Mouse (Mus musculus) bone marrow, adult 2 months (tissue): Measurements from ENCODE around the gene Mrpl57.

Source experiments
- CTCF ChIP-seq: fragments of 200-500 bp; IDR thresholded peaks from 2 replicates; pipeline ENCODE4 v1.5.1; 2011; ENCODE audit warnings: low read length, control low read depth; ENCODE audit not compliant: control insufficient read depth, insufficient read depth
- POLR2A ChIP-seq: fragments of 200-500 bp; IDR thresholded peaks from 2 replicates; pipeline ENCODE4 v1.6.1; 2011; ENCODE audit warnings: low read depth, mild to moderate bottlenecking, control low read depth, low read length, borderline replicate concordance; ENCODE audit not compliant: control insufficient read depth

GRCm38 (mm10) chr14:57797991-57798931 is 27.8 kb upstream of the Mrpl57 start, which contains the start of gene Sap18:
- TF ChIP-seq CTCF (no peak), POLR2A (peak; percentile 82)
